Mouse (Mus musculus): Measurements from ENCODE around the gene Cenpo.

- TF ChIP-seq CTCF (IDR thresholded peaks at IDR 0.05; ENCODE audit: extremely low read depth, insufficient read depth, low read length) (no peak), POLR2A (IDR thresholded peaks at IDR 0.05; ENCODE audit: extremely low read depth, insufficient read depth, low read length) (no peak)
These were observed 21.2 kb downstream of the Cenpo start for GRCm38 (mm10) chr12:4212908-4213307.
